Mouse (Mus musculus) neural tube, embryonic 12.5 days (tissue): Measurements from ENCODE around the gene Kansl2. TPM values are rescaled to one million over a fixed set of nuclear protein-coding genes. Genes with fewer than 3 reads are reported as not detected.
A peak's percentile ranks its signal among the peaks of the same experiment; 100 is the strongest.

Experiments used
- ATAC-seq: fragments of 200-750 bp; cut with Nextera tagmentation; 2 replicates; pipeline ENCODE4 v1.8.0; 2017; ENCODE audit warnings: low read depth, mild to moderate bottlenecking, moderate TSS enrichment, moderate library complexity; ENCODE audit not compliant: low FRiP score
- H3K27ac ChIP-seq: fragments of 300-500 bp; sonication (generic); 2 replicates; pipeline ENCODE4 v1.5.1; 2016
- H3K27me3 ChIP-seq: fragments of 300-500 bp; sonication (generic); replicated peaks from 2 replicates; pipeline ENCODE4 v1.6.1; 2016; ENCODE audit warnings: mild to moderate bottlenecking
- H3K36me3 ChIP-seq: fragments of 300-500 bp; sonication (generic); 2 replicates; pipeline ENCODE4 v1.6.1; 2016; ENCODE audit warnings: mild to moderate bottlenecking
- H3K4me1 ChIP-seq: fragments of 300-500 bp; sonication (generic); 2 replicates; pipeline ENCODE4 v1.6.1; 2016
- H3K4me2 ChIP-seq: fragments of 300-500 bp; sonication (generic); replicated peaks from 2 replicates; pipeline ENCODE4 v1.6.1; 2016; ENCODE audit warnings: mild to moderate bottlenecking
- H3K4me3 ChIP-seq: fragments of 300-500 bp; sonication (generic); 2 replicates; pipeline ENCODE4 v1.5.1; 2016
- H3K9ac ChIP-seq: fragments of 300-500 bp; sonication (generic); 2 replicates; pipeline ENCODE4 v1.6.1; 2016; ENCODE audit warnings: mild to moderate bottlenecking
- H3K9me3 ChIP-seq: fragments of 300-500 bp; sonication (generic); 2 replicates; pipeline ENCODE4 v1.6.1; 2016; ENCODE audit warnings: mild to moderate bottlenecking
- WGBS: fragments of 180-500 bp; shearing (Covaris S2); methylation state at CpG from one replicate; pipeline ENCODE4 v1.1.7; 2016; 5-methylcytosine and 5-hydroxymethylcytosine counted together
- polyA plus RNA-seq: library from polyadenylated mRNA; unstranded; fragments of >200 nt; fragmentation: Nextera tagmentation; extraction: Ambion mirVana; gene quantifications from 2 replicates; pipeline ENCODE4 v1.2.1, GENCODE M21; 2016

The Kansl2 gene
- 169 and 183 TPM in 2 replicates for polyA plus RNA-seq

DNA sequence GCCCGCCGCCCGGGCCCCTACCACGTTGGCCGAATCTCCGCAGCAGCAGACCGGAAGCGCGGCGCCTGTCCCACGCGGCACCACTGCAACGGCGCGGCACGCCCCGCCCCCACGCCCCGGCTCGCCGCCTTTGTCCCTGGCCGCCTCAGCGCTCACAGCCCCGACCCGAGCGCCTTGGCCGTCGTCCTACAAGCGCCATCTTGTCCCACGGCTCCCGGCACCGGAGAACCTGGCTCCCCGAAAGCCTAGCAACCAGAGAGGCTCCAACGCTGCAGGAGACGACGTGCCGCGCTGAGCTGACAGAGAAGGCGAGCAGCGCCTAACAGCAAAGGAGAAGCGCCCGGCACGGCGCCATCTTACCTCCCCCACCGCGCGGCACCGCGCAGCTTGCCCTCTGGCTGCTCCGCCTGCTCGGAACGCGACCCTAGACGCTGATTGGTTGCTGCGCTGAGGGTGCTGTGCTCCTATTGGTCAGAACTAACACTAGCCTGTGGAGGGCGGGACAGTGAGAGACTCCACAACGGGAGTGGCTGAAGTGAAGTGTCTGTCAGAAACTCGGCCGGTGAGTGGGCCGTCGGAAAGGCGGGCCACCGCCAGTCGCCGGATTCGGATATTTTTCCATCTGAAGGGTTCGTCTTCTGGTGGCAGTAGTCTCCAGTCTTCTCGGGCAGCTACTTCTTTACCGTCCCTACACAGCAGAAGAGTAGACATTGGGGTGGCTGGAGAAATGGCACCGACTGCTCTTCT lies at the start of gene Kansl2:
TSS of gene Kansl2 (minus strand) at position 384 of the 747 bp plus-strand sequence.
- Histone ChIP-seq H3K36me3 (peaks cover 23% of the 10 kb centered on the region), H3K9me3 (no peaks in the 10 kb centered on the region)
- under 1% methylated on average over 69 of the region's 70 CpGs for WGBS

DNA sequence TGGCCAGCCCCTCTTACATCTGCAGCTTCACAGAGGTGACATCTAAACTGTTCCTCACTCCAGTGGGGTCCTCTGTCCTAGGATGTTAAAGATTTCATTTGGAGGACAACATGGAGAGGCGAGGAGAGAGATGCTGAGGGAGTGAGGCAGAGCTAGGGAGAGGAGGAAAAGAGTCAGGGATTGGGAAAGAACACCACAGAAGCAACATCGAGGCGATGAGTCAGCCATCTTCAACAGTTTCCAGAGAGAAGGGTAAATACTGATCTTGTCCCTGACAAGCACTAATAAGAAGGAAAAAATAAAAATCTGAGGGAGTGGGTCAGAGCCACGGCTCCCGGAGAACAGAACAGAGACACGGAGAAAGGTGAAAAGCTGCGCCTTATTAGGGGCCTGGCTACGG lies 48.9 kb upstream of the Kansl2 start:
- no peak for ATAC-seq
- Histone ChIP-seq H3K4me2 (no peak overlapping the region), H3K9ac (no peak overlapping the region), H3K4me3 (no peak overlapping the region), H3K27me3 (no peaks in the 10 kb centered on the region), H3K27ac (no peak overlapping the region), H3K9me3 (no peaks in the 10 kb centered on the region), H3K36me3 (no peaks in the 10 kb centered on the region), H3K4me1 (peaks cover 4% of the 10 kb centered on the region; the same call in 1 of the 2 replicates)
- 79% methylated on average over 8 of the region's 8 CpGs for WGBS

More for the DNA sequence above, at the start of gene Kansl2:
- peak; percentile 100 for ATAC-seq
- Histone ChIP-seq H3K9ac (peak within 1 kb of the TSS; percentile 94), H3K4me3 (peak within 1 kb of the TSS; percentile 77), H3K4me1 (peaks cover 11% of the 10 kb centered on the region), H3K27ac (peak within 1 kb of the TSS; percentile 98), H3K27me3 (no peaks in the 10 kb centered on the region), H3K4me2 (peak within 1 kb of the TSS; percentile 90)

DNA sequence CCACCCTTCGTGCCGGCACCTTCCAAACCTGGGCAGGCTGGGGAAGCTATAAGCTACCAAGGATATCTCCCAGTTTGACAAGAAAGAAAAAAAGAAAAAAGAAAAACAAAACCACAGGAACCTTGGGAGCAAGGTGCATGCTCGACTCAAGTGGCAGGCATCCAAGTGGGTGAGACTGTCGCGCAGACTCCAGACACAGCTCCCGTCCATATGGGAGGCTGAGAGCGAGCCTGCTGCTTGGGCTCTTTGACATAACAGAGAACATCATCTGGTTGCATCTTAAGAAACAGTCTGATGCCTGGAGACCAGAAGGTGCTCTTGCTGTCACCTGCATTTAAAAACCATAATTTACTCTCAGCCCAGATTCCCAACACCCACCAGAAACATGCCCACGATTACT lies 48.3 kb upstream of the Kansl2 start:
- no peak overlapping the region for H3K4me3 ChIP-seq
- no peak overlapping the region for H3K9ac ChIP-seq
- H3K27ac ChIP-seq = no peak overlapping the region
- H3K27me3 ChIP-seq = no peaks in the 10 kb centered on the region
- no peak overlapping the region for H3K4me2 ChIP-seq
- H3K9me3 ChIP-seq = no peaks in the 10 kb centered on the region
- no peaks in the 10 kb centered on the region for H3K36me3 ChIP-seq
- 83% methylated on average over 8 of the region's 8 CpGs for WGBS
- peaks cover 4% of the 10 kb centered on the region; the same call in 1 of the 2 replicates for H3K4me1 ChIP-seq
- no peak for ATAC-seq

DNA sequence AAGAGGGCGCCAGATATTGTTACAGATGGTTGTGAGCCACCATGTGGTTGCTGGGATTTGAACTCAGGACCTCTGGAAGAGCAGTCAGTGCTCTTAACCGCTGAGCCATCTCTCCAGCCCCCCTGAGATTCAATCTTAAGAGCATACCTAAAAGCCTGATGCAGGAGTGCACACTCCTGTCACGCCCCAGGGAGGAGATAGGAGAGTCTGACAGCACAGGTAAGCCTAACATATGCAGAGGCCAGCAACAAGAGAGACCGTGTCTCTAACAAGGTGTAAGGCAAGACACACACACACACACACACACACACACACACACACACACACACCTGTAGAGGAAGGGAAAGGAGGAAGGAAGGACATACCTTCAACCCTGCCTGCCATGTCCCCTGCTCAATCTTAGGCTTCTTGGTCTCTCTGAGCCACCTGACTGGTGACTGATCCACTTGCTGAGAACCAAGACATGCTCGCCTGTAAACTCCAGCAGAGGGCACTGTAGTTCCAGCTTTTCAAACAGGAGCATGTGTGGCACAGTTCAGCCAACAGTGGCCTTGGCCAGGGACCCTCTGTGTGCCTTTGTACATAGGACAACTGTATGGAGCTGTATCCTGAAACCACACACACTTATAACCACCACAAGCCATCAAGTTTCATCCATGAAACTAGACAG lies 45.9 kb upstream of the Kansl2 start:
- Histone ChIP-seq H3K4me2 (no peak overlapping the region), H3K4me3 (no peak overlapping the region), H3K27me3 (no peaks in the 10 kb centered on the region), H3K4me1 (no peaks in the 10 kb centered on the region), H3K27ac (no peak overlapping the region), H3K9me3 (no peaks in the 10 kb centered on the region), H3K36me3 (no peaks in the 10 kb centered on the region), H3K9ac (no peak overlapping the region)
- peak; percentile 86 for ATAC-seq
- WGBS = 40% methylated on average over 5 of the region's 5 CpGs

DNA sequence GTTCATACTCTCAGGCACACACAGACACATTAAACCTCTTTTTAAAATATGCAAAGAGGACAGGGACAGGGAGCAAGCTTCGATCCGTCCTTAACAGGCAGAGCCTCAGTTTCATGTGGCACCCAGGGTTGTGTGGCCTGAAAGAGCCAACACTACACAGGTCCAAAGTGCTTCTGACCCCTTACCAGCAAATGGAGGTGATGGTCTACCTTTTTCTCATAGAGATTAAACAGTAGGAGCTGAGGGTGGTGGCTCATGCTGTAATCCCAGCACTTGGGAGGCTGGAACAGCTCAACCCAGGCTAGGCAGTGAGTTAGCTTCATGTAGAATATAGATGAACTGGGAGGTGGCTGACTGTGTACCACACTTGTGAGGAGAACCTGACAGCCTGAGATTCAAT lies 45.2 kb upstream of the Kansl2 start:
- no peaks in the 10 kb centered on the region for H3K36me3 ChIP-seq
- H3K27ac ChIP-seq = no peak overlapping the region
- H3K4me1 ChIP-seq = no peaks in the 10 kb centered on the region
- no peak overlapping the region for H3K4me2 ChIP-seq
- H3K27me3 ChIP-seq = no peaks in the 10 kb centered on the region
- no peak overlapping the region for H3K9ac ChIP-seq
- no peak for ATAC-seq
- H3K9me3 ChIP-seq = no peaks in the 10 kb centered on the region
- no peak overlapping the region for H3K4me3 ChIP-seq
- WGBS = 84% methylated on average over 2 of the region's 2 CpGs

DNA sequence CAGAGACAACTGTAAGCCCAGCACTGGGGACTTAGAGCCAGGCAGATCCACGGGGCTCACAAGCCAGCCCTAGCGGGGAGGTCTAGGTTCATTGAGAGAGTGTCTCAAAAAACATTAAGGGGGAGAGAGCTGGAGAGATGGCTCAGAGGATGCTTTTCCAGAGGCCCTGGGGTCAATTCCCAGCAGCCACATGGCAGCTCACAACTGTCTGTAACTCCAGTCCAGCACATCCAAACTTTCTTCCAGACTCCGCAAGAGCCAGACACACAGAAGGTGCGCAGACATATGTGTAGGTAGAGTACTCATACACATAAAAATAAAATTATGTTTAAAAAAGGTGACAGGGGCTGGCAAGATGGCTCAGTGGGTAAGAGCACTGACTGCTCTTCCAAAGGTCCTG lies 39.2 kb upstream of the Kansl2 start:
- 80% methylated on average over 4 of the region's 4 CpGs for WGBS
- Histone ChIP-seq H3K27ac (no peak overlapping the region), H3K9me3 (no peaks in the 10 kb centered on the region), H3K4me3 (no peak overlapping the region), H3K4me2 (no peak overlapping the region), H3K4me1 (peaks cover 10% of the 10 kb centered on the region), H3K9ac (no peak overlapping the region), H3K27me3 (no peaks in the 10 kb centered on the region), H3K36me3 (no peaks in the 10 kb centered on the region)
- ATAC-seq = no peak

DNA sequence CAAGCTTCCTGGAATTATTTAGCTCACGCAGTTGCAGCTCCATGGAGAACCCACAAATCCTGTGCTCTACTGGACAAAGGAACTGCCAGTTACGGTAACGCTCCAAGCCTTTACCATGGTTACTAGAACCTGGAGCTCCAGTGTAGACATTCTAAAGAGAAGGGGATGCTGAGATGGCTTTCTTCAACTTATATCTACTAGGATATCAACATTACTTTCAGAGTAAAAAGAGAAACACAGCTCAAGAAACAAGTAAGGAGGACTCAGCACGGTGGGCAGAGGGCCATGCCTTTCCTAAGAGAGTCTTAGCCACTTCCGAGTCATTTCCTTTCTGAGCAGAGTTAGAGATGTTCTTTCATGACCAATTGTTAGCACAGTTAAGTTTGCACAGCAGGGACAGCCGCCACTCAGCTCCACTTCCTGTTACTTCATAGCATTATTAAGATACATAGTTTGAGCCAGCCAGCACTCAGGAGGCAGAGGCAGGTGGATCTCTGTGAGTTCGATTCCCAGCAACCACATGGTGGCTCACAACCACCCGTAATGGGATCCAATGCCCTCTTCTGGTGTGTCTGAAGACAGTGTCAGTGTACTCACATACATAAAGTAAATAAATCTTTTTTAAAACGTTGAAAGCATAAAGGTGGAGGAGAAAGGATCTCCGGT lies 36.9 kb upstream of the Kansl2 start, which contains the start of the genes Ccnt1 and 4930415O20Rik:
TSS of gene Ccnt1 (minus strand) at position 51 of the 666 bp plus-strand sequence.
TSS of gene 4930415O20Rik (plus strand) at position 132 of the 666 bp plus-strand sequence.
- Histone ChIP-seq H3K36me3 (no peaks in the 10 kb centered on the region), H3K9me3 (no peaks in the 10 kb centered on the region), H3K4me3 (no peak within 1 kb of the TSS), H3K27ac (no peak within 1 kb of the TSS), H3K4me1 (peaks cover 14% of the 10 kb centered on the region), H3K4me2 (no peak within 1 kb of the TSS), H3K27me3 (no peaks in the 10 kb centered on the region), H3K9ac (no peak within 1 kb of the TSS)
- ATAC-seq = no peak
- 86% methylated on average over 10 of the region's 10 CpGs for WGBS

DNA sequence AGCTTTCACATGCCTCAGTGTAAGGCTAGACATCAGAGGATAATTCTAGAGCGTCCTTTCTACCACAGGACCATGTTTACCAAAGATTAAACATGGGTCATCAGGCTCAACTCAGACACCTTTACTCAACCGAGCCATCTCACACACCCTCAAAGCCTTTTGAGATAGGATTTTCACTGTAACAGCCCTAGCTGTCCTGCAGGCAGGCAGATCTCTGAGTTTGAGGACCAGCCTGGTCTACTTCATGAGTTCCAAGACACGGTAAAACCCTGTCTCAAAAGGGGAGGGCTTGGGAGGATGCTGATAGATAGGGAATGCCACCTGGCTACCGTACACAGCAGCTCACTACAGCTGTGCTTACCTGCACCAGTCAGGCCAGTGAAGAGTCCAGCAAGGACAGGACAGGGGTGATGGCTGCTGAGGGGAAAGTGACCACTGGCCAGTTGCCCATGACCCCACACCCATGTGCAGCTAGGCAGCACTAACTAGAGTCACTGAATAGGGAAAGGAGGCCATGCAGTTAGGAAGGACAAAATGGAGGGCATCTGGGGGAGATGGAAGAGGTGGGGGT lies 35.8 kb upstream of the Kansl2 start:
- 87% methylated on average over 4 of the region's 4 CpGs for WGBS
- no peak for ATAC-seq
- Histone ChIP-seq H3K27ac (no peak overlapping the region), H3K4me3 (no peak overlapping the region), H3K9ac (no peak overlapping the region), H3K4me1 (peaks cover 25% of the 10 kb centered on the region), H3K36me3 (no peaks in the 10 kb centered on the region), H3K9me3 (no peaks in the 10 kb centered on the region), H3K27me3 (no peaks in the 10 kb centered on the region), H3K4me2 (no peak overlapping the region)

DNA sequence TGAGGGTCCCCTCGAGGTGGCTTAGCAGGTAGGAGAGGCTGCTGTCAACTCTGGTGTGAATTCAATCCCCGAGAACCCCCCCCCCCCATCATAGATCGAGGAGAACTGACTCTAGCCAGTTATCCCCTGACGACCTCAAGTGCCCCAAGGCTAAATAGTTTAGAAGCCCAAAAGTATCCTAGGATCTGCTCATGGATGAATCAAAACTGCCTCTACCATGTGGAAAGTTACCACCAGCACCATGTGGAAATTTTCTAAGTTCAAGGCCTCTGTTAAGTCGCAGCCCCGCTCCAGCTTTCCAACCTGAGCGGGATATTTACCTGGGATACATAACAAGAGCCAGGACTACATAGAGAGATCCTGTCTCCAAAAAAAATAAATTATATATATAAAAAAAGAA lies 35.2 kb upstream of the Kansl2 start:
- ATAC-seq = no peak
- 76% methylated on average over 7 of the region's 7 CpGs for WGBS
- peak overlapping the region; percentile 89 for H3K9ac ChIP-seq
- H3K9me3 ChIP-seq = no peaks in the 10 kb centered on the region
- H3K4me1 ChIP-seq = peaks cover 26% of the 10 kb centered on the region
- no peaks in the 10 kb centered on the region for H3K36me3 ChIP-seq
- no peak overlapping the region for H3K27ac ChIP-seq
- H3K4me2 ChIP-seq = peak overlapping the region; percentile 64
- H3K4me3 ChIP-seq = peak overlapping the region; percentile 93; the same call in 1 of the 2 replicates
- H3K27me3 ChIP-seq = no peaks in the 10 kb centered on the region

DNA sequence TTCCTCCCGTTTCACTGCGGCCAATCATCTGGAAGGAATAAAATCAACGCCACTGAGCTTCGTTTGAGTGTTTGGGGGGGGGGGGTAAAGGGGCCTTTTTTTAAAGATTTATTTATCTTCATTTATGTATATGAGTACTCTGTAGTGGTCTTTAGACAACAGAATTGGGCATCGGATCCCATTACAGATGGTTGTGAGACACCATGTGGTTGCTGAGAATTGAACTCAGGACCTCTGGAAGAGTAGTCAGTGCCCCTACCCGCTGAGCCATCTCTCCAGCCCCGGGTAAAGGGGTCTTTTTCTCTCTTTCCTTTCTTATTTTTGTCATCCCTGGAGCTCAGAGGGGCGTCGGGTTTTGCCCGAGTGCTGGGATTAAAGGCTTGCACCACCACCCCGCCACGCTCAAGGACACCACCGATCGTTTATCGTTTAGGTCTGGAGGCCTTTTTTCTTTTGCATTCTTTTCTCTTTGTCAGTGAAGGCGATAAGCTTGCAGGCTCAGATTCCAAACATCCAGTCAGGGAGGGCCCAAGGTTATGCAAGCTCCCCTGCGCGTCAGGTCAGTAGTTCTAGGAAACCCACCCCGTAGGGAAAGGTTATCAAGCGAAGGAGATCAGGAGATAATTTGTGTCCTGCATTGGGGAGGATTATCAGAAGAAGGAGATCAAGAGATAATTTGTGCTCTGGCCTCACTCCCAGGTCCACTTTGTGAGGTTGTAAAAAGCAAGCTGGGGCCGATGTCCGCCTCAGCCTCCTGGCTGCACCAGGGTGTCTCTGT lies 34.4 kb upstream of the Kansl2 start:
- Histone ChIP-seq H3K4me1 (peaks cover 26% of the 10 kb centered on the region), H3K4me3 (peak overlapping the region; percentile 93), H3K9ac (peak overlapping the region; percentile 89), H3K4me2 (peak overlapping the region; percentile 64), H3K9me3 (no peaks in the 10 kb centered on the region), H3K27me3 (no peaks in the 10 kb centered on the region), H3K36me3 (peaks cover 3% of the 10 kb centered on the region; the same call in 1 of the 2 replicates), H3K27ac (peak overlapping the region; percentile 77)
- ATAC-seq = peak; percentile 51
- whole genome bisulfite sequencing = 11% methylated on average over 22 of the region's 22 CpGs
